Mouse (Mus musculus) ES-E14 (cell line): ENCODE measurements around the gene Lims1.

Experiments
- CHD2 ChIP-seq: IDR thresholded peaks from 2 replicates; pipeline ENCODE4 v1.6.1; 2014; ENCODE audit warnings: mild to moderate bottlenecking, low read depth, low read length, inconsistent platforms
- ZNF384 ChIP-seq: IDR thresholded peaks from 2 replicates; pipeline ENCODE4 v1.6.1; 2012; ENCODE audit warnings: low read depth, low read length, inconsistent platforms

- TF ChIP-seq CHD2 (no peak), ZNF384 (no peak)
These were observed 10.4 kb upstream of the Lims1 start for GRCm38 (mm10) chr10:58312887-58313286.
